Mouse (Mus musculus) liver, embryonic 14 days (tissue): ENCODE measurements around the gene Tufm. TPM values are rescaled to one million over a fixed set of nuclear protein-coding genes. Genes with fewer than 3 reads are reported as not detected.

Experiments
- polyA plus RNA-seq: library from polyadenylated mRNA; depleted of rRNA; stranded (reverse); fragments of >200 nt; gene quantifications from 2 replicates; pipeline ENCODE4 v1.2.3, GENCODE M21; 2012; rRNA removed

Gene Tufm
- 64.3 and 72.3 TPM in 2 replicates for polyA plus RNA-seq

GRCm38 (mm10) chr7:126487052-126487483 is at the start of gene Tufm:
Gene Tufm, plus strand, starts transcription at chr7:126487361.

GRCm38 (mm10) chr7:126463004-126463403 is 24.2 kb upstream of the Tufm start, which contains the start of gene Atp2a1:
Gene Atp2a1, minus strand, starts transcription at chr7:126463108.

GRCm38 (mm10) chr7:126474993-126475581 is 12.1 kb upstream of the Tufm start, which contains the start of gene Sh2b1:
Gene Sh2b1, minus strand, starts transcription at chr7:126475424.

GRCm38 (mm10) chr7:126503273-126503878 is 16.2 kb downstream of the Tufm start, which contains the start of gene Atxn2l:
Gene Atxn2l, minus strand, starts transcription at chr7:126503437.

Other genes starting within 250 kb of the Tufm start
- gene Sbk1, start 214.7 kb upstream of the Tufm start, polyA plus RNA-seq, result 0.77 and 0.89 TPM in 2 replicates
- 7.6 and 7.8 TPM in 2 replicates for gene Lat, start 117.8 kb upstream of the Tufm start, polyA plus RNA-seq
- 18.6 and 18.9 TPM in 2 replicates for gene Spns1, start 109.9 kb upstream of the Tufm start, polyA plus RNA-seq
- 6.6 and 8.4 TPM in 2 replicates for gene Nfatc2ip, start 90.6 kb upstream of the Tufm start, polyA plus RNA-seq
- 0.28 and 0.39 TPM in 2 replicates for gene Cd19, start 72.5 kb upstream of the Tufm start, polyA plus RNA-seq
- gene Rabep2, start 58.6 kb upstream of the Tufm start, polyA plus RNA-seq, result 3.7 and 4.3 TPM in 2 replicates
- gene Atp2a1, start 24.3 kb upstream of the Tufm start, polyA plus RNA-seq, result 0.07 and 2.3 TPM in 2 replicates
- gene Sh2b1, start 11.9 kb upstream of the Tufm start, polyA plus RNA-seq, result 11.3 and 12.5 TPM in 2 replicates
- 34.5 and 42.6 TPM in 2 replicates for gene Atxn2l, start 16.1 kb downstream of the Tufm start, polyA plus RNA-seq
- gene Eif3c, start 79.0 kb downstream of the Tufm start, polyA plus RNA-seq, result 62.2 and 63.9 TPM in 2 replicates
- 1.5 and 1.8 TPM in 2 replicates for gene Apobr, start 97.6 kb downstream of the Tufm start, polyA plus RNA-seq
- 7.1 and 8.9 TPM in 2 replicates for gene Cln3, start 98.5 kb downstream of the Tufm start, polyA plus RNA-seq
- gene Il27, start 107.6 kb downstream of the Tufm start, polyA plus RNA-seq, result 0.05 TPM in 1 of 2 replicates, not detected in the other
- 2.1 and 2.9 TPM in 2 replicates for gene Nupr1, start 143.5 kb downstream of the Tufm start, polyA plus RNA-seq
- gene Sgf29, start 161.9 kb downstream of the Tufm start, polyA plus RNA-seq, result 24.7 and 26.9 TPM in 2 replicates
- 4.4 and 5.2 TPM in 2 replicates for gene Sult1a1, start 189.1 kb downstream of the Tufm start, polyA plus RNA-seq
- 33.9 and 35.2 TPM in 2 replicates for gene Bola2, start 208.0 kb downstream of the Tufm start, polyA plus RNA-seq
- gene Slx1b, start 208.4 kb downstream of the Tufm start, polyA plus RNA-seq, result 4.6 and 4.9 TPM in 2 replicates
- gene Coro1a, start 220.4 kb downstream of the Tufm start, polyA plus RNA-seq, result 44.1 and 60.0 TPM in 2 replicates